Mouse (Mus musculus) urinary bladder, postnatal 36 days (tissue): ENCODE measurements at regions not wholly inside any gene's neighbourhood (a gene's known extent, or its start where the extent isn't known, plus 50 kb on each side); places are given as distances from the start of the nearest gene placed in this dataset.

ENCODE experiments used
- DNase-seq, 2 experiments: peaks; one replicate each; pipeline ENCODE4 v3.0.0; 2022; ENCODE audit warnings: low spot score in 2 of 2, mixed read lengths in 1 of 2

DNA sequence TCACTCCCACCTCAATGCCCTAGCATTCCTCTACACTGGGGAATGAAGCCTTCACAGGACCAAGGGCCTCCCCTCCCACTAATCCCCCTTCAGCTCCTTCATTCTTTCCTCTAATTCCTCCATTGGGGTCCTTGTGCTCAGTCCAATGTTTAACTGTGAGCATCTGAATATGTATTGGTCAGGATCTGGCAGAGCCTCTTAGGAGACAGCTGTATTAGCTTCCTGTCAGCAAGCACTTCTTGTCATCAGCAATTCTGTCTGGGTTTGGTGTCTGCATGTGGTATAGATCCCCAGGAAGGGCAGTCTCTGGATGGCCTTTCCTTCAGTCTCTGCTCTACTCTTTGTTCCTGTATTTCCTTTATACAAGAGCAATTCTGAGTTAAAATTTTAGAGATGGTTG, 426.8 kb upstream of the 2610001J05Rik start:
- no peak for DNase-seq

DNA sequence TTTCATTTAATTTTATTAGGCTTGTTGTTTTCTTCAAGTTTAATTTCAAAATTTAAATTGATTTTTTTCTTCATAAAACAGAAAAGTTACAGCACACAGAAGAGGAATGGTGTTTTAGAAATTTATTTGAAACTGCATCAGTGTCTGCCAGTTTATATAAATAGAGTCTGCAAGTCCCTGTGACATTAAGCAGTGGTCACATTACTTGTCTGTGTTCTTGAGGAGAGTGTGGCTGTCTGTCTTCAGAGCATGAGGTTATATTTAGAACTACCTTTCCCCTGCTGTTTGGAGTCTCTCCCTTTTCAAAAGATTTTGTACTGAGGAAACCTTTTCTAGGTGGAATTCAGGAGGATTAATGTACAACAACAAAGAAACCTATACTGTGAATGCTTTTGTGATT, 426.1 kb upstream of the 2610001J05Rik start:
- DNase-seq: no peak

DNA sequence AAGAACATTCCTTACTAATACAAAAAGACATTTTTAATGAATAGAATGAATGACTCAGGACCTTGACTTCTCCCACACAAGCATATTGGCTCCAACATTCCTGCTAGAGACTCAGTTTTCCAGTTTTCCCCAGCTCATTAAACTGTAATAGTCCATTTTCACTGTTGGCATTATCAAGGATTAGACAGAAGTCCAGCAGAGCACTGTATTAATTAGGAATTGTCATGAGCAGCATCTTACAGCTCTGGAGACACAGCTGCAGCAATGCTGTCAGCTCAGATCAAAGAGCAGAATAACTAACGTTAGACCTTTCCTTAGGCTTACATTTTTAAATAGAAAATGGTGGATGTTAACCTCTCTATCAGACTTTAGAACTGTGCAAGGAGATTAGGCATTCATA, 419.5 kb upstream of the 2610001J05Rik start:
- DNase-seq: no peak

DNA sequence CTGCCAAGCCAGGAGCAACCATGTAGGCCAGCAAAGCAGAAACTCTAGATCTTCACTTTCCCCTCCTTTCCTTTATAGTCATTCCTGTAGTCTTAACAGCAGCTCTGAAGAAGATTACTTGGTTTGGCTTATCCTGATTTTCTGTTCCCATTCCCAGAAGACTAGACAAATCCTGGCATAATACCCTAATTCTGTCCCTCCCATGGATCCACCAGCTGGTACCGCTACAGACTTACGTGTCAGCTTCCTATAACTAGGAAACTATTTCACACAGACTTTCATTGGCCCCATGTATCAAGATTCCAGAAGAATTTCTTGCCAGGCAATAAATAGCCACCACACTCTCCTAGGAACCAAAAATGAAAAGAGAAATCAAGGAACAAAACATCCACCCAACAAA, 410.2 kb upstream of the 2610001J05Rik start:
- DNase-seq: no peak

DNA sequence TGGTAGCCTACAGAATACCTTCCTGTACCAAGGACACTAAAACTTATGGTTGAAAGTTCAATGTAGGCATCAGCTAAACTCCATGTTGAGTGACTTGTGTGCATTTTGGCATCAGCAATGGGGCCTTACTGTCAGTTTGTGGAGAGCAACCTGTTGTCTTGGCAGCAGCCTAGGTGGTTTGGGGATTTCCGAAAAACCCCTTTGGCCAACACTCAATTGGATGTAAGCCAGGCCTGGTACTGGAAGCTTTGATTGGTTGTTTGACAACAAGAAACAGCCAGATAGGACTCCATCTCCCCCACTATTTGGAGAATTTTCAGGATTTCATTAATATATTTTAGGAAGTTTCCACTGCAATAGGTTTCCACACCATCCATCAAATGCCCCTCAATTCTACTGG, 390.6 kb upstream of the 2610001J05Rik start:
- DNase-seq: no peak

DNA sequence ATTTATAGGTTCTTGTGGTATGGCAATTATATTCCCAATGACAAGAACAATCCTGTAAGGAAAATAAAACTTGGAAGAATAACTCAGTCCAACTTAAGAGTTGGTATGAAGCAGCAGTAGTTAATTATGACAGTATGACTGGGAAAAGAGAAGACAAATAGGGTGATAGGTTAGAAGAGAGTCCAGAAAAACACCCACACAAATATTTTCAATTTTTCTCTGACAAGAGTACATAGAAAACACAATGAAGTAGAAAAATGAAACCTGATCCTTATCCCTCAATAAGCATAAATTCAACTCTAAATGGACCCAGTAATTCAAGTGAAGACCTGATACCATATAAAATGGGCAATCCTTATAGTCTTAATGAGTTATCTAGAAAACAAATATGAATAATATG, 369.0 kb upstream of the 2610001J05Rik start:
- DNase-seq: no peak

DNA sequence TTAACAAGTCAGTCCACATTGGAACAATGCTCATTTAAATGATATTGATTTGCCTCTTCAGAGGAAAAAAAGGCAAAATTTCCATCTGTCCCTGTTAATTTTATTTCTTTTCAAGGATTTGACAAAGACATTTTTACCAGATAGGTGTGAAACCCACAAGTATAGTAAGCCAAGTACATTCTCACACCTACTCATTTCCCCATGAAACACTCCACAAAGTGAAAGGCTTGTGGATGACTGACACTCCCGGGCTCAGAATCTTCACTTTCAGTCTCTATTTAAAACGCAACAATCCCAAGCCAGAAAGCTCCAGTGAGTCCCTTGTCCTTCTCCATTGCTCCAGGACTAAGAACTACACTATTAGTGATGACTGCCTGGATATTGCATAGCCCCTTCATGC, 367.8 kb upstream of the 2610001J05Rik start:
- no peak for DNase-seq

DNA sequence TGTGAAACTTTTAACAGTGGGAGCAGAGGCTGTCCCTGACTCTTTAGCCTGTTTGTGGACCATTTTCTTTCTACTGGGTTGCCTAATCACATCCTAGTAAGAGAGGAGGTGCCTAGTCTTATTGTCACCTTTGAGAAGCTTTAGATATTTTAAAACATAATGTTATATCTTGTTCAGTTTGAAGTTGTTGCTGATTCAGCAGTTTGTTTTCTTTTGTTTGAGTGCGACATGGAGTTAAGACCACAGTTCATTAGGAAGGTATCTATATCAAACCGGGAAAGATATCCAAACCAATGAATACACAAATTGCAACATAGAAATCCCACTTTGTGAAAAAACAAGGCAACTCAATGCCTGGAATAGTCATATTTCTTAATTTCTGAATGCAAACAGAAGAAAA, 359.5 kb upstream of the 2610001J05Rik start:
- DNase-seq: no peak

DNA sequence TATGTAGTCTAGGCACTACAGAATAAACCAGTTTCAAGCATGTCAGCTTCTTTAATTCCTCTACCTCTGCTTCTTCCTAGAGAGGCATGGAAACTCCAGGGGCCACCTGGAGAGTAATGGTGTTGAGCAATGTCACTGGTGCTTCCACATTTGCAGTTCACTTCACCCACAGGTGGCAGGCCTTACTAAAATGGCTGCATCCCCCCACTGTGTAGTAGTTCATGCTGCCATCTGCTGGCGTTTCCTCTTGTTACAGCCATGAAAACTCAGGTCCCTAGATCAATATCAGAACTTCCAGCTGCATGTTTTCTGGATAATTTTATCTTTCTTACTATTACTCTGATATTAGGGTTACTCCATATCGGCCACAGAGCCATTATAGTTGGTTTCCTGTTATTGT, 336.2 kb upstream of the 2610001J05Rik start:
- DNase-seq: peak; percentile 23 to 41

DNA sequence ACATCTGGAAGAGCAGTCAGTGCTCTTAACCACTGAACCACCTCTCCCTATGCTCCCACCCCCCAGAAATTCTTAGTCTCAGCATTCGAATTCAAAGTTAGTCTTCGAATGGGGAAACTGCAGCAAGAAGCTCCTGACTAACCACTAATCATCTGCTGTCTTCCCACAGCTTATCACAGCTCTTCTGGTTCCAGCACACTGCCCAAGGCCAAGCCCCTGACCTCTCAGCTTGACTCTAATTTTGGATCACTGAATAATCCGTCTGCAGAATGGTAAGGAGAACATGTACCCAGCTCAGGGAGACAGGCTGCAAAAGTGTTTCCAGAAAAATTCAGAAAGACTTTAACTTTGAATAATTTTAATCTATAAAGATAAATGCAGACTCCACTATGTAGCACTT, 325.8 kb upstream of the 2610001J05Rik start:
- DNase-seq: no peak

DNA sequence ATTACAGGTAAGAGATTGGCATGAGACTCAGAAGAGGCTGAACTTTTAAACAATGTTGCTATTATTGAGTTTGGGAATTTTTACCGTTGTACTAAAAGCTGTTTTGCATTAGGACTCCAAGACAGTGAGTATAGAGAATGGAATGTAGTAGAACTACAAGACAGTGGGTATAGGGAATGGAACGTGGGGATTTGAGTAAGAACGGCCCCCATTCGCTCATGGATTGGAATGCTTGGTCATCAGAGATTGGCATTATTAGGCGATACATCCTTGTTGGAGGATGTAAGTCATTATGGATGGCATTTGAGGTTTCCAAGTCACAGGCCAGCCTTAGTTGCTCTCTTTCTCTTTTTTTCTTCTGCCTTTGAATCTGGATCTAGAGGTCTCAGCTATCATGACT, 324.0 kb upstream of the 2610001J05Rik start:
- no peak for DNase-seq

DNA sequence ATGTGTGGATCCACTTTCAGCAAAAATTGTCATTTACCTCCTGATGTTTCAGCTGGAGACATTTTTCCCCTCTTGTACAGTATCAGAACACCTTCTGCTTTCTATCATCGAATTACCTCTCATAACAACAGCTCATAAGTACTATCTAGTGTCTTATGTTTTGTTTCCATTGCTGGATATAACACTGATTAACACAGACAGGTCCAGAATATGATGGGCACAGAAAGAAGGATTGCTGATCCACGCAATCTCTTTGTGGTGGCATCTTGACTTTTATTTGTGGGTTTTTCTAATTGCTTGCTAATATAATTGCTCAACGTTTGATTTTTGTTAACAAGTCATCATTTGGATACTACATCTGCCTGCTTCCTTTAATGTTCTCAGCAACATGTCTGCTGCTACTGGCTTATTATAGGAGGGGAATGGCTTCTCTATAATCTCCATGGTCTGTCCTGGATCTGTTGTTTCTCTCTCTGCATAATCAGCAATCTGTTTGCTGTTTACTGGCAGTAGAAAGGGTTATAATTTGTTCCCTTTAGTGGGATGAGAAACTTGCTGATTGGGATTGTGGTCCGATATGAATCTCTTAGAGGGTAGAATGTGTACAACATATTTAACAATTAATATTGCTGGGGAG, 320.2 kb upstream of the 2610001J05Rik start:
- no peak for DNase-seq

DNA sequence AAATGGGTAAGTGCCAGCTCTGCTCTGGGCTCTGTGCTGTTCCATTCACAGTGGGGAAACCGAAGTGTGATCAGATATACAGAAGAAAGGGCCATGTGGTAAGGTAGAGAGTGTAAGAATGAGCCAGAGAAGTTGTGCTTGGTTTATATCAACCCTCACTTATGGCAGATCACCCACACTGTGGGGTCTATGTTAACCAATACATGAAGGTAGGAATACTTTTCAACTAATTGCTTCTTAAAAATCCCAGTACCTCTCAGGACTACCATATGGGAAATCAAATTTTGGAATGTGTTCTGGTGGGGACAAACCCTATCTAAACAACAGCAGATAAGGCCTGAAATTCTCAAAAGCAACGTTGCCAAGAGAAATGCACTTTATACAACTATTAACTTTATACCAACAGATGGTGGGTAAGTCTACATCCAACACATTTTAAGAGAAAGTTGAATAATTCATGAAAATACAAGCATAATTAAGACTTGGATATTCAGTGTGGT, 314.7 kb upstream of the 2610001J05Rik start:
- DNase-seq: no peak

DNA sequence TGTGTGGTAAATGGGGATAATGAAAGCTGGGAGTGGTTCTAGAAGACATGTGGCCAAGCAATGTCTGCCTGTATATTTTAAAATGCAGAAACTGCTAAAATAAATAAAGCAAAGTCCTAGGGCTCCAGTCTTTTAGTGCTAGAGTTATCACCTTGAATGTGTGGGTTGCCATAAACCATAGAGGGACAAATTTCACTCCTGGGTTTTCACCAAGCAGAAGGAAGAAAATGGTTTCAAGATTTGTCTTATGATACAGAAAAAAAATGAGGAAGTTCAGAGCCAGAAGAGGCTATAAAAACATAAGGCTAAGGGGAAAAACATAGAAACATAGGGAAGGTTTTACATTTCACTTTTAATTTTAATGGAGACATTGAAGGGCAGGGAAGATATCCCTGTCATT, 276.1 kb upstream of the 2610001J05Rik start:
- no peak for DNase-seq

DNA sequence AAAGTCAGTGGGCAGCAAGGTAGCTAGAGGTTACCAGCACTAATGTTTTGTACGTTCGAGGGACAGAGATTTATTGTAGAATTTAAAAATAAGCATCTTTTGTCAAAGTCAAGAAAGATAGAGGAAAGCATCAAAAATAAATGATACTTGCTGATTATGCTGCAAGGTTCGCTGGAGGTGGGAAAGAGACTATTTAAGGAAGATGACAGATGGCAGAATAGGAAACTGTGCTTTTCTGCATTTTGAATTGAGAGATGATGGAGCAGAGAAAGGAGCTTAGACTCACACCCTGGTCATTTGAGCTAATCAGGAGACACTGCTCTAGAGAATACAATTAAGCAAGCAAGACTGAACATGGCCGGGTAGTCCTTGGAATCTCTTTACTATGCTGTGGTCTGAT, 275.1 kb upstream of the 2610001J05Rik start:
- no peak for DNase-seq

DNA sequence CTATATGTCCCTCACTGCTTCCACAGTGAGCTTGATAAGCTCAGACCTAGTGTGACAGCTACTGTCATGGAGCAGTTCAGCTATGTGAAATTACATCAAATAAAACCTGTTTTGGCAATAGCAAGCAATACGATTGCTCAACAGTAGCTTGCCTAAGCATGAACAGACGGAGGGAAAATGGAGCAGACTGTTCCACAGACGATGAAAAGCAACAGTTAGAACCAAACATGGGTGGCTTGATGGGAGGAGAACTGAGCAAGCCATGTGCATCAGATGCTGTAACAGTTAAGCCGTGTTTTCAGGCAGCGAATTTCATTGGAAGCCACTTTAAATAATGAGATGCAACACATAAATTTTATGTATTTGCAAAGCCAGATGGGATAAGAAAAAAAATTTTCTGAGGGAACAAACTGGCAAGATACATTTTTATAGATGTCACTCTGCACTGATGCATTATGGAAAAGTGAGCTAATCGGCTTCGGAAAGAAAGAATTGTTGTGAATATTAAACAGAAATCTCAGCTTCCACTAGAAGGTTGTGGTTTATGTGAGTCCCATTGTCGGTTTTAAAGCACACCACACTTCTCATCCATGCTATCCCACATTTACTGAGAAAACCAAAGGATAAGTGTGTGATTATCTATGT, 270.9 kb upstream of the 2610001J05Rik start:
- no peak for DNase-seq

DNA sequence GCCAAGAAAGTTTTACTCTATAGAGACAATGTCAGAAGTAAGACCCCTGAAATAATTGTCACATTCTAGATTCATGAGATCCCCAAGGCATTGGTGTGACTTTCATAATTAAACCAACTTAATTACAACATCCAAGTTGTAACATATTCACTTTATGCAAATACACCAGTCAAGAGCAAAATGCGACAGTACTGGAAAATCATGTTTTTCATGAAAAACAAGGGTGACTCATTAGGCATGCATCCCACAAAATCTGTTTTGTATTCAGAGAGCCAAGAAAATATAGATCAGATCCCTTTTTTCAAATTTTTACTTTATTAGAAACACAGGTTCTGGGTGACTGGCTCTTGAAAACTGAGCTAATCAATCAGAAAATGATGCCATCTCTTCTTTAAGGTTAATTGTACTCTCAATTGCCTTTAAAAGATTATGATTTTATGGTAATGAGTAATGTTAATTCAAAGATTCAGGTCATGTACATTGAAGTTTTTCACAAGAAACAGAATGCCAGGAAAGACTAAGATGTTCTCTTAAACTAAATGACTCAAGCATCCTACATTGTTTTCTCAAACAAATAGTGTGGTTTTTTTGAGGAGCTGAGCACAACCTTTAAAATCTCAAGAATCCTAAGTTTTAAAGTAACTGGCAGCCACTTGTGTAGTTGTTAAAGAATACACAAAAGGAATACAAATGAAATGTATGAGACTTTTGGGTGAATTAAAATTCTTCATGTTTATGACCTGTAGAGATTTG, 259.2 kb upstream of the 2610001J05Rik start:
- DNase-seq: no peak

DNA sequence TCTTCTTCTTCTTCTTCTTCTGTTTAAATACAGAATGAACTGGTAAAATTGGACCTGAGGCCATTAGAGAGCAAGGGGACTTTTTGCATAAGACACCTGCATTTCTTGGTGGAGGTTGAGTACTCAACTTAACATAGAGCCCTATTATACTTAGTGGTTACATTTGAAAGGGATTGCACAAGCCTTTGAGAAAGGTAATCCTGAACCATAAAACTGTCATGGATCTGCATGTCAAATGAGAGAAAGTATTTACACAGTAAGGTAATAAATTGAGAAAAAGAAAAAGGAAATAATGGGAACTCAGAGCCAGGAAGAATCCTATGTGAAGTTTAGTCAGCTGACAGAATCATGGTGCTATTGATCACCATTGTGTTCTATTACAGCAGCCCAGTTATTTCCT, 258.1 kb upstream of the 2610001J05Rik start:
- no peak for DNase-seq

DNA sequence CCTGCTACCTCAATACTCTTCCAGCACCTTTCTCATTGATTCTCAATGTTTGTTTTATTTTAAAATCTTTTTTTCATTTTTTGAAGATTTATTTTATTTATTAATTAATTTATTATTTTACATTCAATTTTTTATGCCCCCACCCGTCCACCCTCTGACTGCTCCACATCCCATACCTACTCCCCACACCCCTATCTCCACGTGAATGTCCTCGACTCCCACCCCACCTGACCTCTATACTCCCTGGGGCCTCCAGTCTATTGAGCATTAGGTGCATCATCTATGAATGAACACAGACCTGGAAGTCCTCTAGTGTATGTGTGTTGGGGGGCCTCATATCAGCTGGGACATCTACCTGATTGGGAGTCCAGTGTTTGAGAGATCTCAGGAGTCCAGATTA, 251.0 kb upstream of the 2610001J05Rik start:
- no peak for DNase-seq

DNA sequence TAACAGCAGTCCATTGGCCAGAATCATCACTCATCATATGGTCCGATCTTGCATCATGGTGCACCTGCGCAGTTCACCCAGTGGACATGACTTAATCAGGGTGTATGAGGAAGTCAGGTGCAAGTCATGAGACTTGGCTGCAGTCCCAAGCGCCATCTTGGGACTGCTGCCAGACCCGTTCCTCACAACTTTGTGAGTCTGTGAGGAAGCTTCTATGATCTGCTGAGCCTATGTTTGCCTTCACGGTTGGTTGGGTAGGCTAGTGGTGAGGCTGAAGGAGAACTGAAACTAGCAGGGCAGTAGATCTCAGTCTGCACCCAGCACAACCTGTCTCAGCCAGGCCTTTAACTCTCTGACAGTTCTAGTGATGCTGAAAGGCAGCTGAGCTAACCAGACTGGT, 250.2 kb upstream of the 2610001J05Rik start:
- DNase-seq: no peak

DNA sequence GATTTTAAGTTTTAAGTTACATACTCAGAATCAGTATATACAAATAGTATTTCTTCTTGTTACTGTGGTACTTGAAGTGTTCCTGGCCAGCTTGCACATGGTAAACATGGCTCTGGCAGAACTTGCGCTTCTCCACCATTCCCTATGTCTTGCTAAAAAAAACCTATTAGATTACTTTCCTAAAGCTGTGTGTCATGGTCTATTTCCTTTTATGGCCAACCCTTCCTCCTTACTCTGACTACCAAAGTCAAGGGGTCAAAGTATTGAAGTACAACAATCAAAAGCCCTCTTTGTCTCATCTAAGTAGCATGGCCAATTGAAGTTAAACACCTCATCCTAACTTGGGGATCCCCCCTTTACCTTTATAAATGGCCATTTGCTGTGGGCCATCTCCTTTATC, 223.6 kb upstream of the 2610001J05Rik start:
- DNase-seq: no peak

DNA sequence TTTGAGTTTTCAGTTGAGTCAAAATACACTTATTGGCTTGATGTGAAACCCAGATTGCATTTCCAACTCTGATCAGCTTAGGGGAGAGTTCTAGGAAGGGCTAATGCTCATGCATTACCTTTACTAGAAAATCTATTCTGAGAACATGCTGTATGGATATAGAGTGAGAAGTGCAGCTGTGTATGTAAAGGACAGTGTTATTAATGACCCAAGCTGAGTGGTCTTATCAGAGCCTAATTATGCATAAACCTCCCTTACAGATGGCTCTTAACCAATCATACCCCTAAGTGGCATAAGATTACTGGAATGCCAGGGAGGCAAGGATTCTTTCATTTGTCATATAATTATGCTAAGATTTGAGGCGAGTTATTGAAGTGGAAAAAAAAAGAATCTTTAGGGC, 210.6 kb upstream of the 2610001J05Rik start:
- DNase-seq: no peak

DNA sequence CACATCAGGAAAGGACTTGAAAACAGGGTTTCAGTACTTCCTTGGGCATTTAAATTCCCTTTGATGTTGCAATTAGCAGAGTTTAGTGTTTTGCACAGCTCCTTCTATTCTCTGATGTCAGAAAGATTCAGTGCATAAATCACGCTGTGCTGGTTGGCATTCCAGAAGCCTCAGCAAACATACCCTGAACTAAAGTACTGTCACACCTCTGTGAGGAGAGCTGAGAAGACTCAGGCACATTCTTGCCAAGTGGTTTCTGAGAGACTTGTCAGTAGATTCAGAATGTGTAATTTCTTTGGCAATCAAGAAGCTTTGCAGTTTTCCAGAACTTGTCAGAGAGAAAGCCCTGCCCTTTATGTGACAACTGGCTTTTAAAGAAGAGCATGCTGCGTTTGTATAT, 192.4 kb upstream of the 2610001J05Rik start:
- DNase-seq: no peak
